Mouse (Mus musculus) monocyte, adult 5-6 weeks (primary cell): Measurements from ENCODE around the gene Cul4b. TPM values are rescaled to one million over a fixed set of nuclear protein-coding genes. Genes with fewer than 3 reads are reported as not detected.

ENCODE experiments used
- total RNA-seq: library from RNA; stranded (forward); fragments of 200-1000, 200-491, 200-594 nt; gene quantifications from 3 replicates; pipeline ENCODE4 v1.2.3, GENCODE M21; 2017

Cul4b gene
- total RNA-seq, 1 experiment from 2014 or later: 33.7 TPM

Other genes starting within 250 kb of the Cul4b start
- gene Lamp2, start 119.7 kb downstream of the Cul4b start, total RNA-seq: 180 to 255 TPM (median 225 TPM) in 3 replicates
- 38.2 to 46.4 TPM (median 40.0 TPM) in 3 replicates for gene Mcts1, start 24.4 kb upstream of the Cul4b start, total RNA-seq
- 39.5 to 62.2 TPM (median 51.7 TPM) in 3 replicates for gene C1galt1c1, start 58.9 kb upstream of the Cul4b start, total RNA-seq
- not detected in 3 replicates for gene 6030498E09Rik, start 196.5 kb upstream of the Cul4b start, total RNA-seq